Mouse (Mus musculus): ENCODE results near the gene Elp1. TPM values are rescaled to one million over a fixed set of nuclear protein-coding genes. Genes with fewer than 3 reads are reported as not detected.

Gene Elp1
- total RNA-seq, 2 experiments from 2014 or later, result 34.8 to 87.6 TPM

DNA sequence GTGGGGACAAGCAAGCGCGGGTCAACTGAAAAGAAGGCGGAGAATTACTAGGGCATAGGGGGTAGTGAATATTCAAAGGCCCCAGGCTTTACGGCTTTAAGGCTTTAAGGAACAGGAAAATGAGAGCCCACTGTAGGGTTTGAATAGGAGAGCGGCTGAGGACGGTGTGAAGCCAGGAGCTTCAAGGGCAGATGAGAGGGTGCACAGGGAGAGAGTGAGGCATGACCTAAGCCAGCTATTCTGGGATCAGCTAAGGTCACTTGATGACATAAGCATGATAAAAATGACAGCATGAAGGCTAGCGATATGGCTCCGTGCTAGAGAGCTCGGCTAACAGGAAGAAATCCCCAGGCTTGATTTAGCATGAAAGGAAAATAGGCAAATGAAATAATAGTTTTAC is 82.7 kb downstream of the Elp1 start:
- ATAC-seq (replicated peaks; ENCODE audit: low FRiP score, low TSS enrichment, poor library complexity, severe bottlenecking), result no peak

DNA sequence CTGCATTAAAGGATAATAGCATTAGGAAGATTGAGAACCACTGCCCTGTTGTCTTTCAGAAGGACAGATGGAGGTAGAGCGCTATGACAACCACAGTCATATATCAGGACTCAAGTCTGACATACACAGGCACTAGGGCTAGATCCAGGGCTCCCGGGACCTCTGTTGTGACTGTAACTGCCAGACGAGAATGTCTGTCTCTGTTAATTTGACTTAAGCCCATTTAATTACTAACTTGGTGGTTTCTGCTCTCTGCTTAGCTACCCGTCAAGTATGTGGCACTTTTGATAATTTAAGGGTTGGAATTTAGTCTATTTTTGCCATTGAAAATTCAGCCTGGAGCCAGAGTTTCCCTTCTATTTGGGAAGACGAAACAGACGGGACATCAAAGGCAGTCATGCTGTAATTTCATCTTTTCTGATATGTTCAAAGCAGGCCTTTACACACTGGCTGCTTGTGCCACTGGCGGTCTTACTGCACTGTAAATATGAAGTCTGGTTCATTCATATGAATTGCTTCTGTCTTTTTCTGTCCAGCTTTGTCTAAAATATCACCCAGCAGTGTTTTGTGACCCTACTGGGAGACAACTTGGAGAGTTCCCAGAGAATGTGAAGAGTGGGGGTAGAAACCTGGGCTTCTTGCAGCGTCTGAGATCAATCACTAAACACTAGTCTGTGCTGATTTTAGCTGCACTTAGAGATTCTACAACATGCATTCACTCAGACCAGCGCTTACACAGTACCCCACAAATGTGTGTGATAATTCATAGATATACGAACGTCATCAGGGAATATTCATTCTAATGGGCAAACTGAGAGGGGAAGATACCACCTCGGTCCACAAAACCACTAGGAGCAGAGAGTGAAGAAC is 83.3 kb downstream of the Elp1 start:
- ATAC-seq (replicated peaks; ENCODE audit: low FRiP score, low TSS enrichment, poor library complexity, severe bottlenecking), result no peak

DNA sequence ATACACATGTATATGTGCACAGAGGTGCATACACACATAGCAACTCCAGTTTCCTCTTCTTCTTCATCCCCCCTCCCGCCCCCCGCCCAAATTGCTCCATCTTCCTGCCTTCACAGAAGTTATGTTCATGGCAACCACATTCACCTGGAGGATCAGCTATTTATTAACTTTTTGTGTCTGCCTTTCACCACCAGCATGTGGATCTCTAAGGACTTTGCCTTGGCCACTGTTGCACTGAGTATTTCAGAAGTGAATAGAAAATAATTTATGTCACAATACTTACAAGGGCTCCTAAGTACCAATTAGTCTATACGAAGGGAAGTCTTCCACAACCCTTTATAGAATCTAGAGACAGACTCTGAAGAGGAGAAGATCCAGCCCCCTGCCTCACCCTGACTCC is 84.2 kb downstream of the Elp1 start:
- no peak for ATAC-seq (replicated peaks; ENCODE audit: low FRiP score, low TSS enrichment, poor library complexity, severe bottlenecking)

DNA sequence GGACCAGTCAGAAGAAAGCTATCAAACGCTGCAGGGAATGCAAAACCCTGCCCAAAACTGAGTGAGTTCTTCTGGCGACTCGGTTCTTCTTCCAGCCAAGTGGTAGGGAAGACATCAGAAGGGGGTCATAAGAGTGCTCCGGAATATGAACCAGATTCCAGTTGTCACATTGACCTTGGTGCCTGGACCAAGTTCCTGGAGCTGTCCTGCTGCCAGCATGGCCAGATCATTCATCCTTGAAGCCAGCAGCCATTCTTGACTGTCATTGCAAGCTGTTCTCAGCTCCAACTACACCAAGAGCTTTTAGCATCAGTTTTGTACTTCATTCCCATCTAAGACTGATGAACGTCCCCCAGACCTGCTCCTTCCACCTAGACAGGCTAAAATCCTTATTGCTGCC is 85.3 kb downstream of the Elp1 start:
- ATAC-seq (replicated peaks; ENCODE audit: low FRiP score, low TSS enrichment, poor library complexity, severe bottlenecking), result no peak

DNA sequence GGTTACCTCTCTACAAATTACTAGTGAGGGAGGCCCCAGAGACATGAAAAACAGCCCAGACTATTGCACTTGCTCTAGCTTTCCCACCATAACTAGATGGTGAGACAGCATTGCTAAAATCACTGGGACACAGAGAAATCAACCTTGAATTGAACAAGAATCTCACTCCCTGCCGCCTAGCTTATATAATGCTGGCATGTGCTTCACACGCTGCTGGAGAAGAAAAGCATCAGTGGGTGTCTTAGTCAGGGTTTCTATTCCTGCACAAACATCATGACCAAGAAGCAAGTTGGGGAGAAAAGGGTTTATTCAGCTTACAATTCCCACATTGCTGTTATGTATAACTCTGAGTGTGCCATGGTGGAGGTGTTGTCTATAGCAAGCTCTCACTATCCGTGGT is 89.0 kb downstream of the Elp1 start:
- no peak for ATAC-seq (replicated peaks; ENCODE audit: low FRiP score, low TSS enrichment, poor library complexity, severe bottlenecking)

DNA sequence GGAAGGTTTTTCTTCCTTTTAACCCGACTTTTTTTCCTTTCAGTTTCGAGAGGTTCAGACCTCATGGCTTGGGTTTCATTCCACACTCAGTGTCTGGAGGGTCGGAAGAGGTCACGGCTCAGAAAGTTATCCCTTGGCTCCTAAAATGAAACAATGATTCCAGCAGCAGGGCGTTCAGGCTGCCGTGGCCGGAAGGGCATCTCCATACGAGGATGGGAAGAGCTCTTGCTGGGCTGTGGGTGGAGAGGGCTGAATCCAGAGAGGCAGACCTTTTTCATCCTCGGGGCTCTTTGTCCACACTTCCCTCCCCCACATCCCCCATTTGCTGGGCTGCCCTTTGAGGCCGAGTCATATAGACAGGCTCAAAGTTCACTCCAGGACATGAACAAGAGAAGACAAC is 99.9 kb downstream of the Elp1 start:
- no peak for ATAC-seq (replicated peaks; ENCODE audit: low FRiP score, low TSS enrichment, poor library complexity, severe bottlenecking)

Other genes starting within 250 kb of the Elp1 start
- gene Gm26657, start 62.3 kb downstream of the Elp1 start, total RNA-seq (2014; fragmentation: Nextera tagmentation), result not detected in 2 replicates
- not detected in 2 replicates for gene Gm26657, start 62.3 kb downstream of the Elp1 start, total RNA-seq (2017)
- gene Actl7b, start 60.9 kb downstream of the Elp1 start, total RNA-seq (2014; fragmentation: Nextera tagmentation), result not detected in 2 replicates
- gene Actl7b, start 60.9 kb downstream of the Elp1 start, total RNA-seq (2017), result 2.5 TPM in 1 of 2 replicates, not detected in the other
- not detected in 2 replicates for gene Actl7a, start 58.9 kb downstream of the Elp1 start, total RNA-seq (2014; fragmentation: Nextera tagmentation)
- not detected in 2 replicates for gene Actl7a, start 58.9 kb downstream of the Elp1 start, total RNA-seq (2017)
- 28.4 and 35.5 TPM in 2 replicates for gene Fam206a, start within 50 bp of the Elp1 start, total RNA-seq (2014; fragmentation: Nextera tagmentation)
- gene Fam206a, start within 50 bp of the Elp1 start, total RNA-seq (2017), result 5.6 and 7.3 TPM in 2 replicates
- 1.1 and 8.7 TPM in 2 replicates for gene Ctnnal1, start 62.9 kb upstream of the Elp1 start, total RNA-seq (2014; fragmentation: Nextera tagmentation)
- 5.6 and 7.6 TPM in 2 replicates for gene Ctnnal1, start 62.9 kb upstream of the Elp1 start, total RNA-seq (2017)
- 9.0 and 11.8 TPM in 2 replicates for gene Tmem245, start 145.1 kb upstream of the Elp1 start, total RNA-seq (2014; fragmentation: Nextera tagmentation)
- 4.7 and 6.1 TPM in 2 replicates for gene Tmem245, start 145.1 kb upstream of the Elp1 start, total RNA-seq (2017)
- gene Frrs1l, start 188.1 kb upstream of the Elp1 start, total RNA-seq (2014; fragmentation: Nextera tagmentation), result not detected in 2 replicates
- not detected in 2 replicates for gene Frrs1l, start 188.1 kb upstream of the Elp1 start, total RNA-seq (2017)

Data from megakaryocyte-erythroid progenitor cell, adult 5-6 weeks (primary cell).